Mouse (Mus musculus): ENCODE measurements at regions not wholly inside any gene's neighbourhood (a gene's known extent, or its start where the extent isn't known, plus 50 kb on each side); places are given as distances from the start of the nearest gene placed in this dataset.

DNA sequence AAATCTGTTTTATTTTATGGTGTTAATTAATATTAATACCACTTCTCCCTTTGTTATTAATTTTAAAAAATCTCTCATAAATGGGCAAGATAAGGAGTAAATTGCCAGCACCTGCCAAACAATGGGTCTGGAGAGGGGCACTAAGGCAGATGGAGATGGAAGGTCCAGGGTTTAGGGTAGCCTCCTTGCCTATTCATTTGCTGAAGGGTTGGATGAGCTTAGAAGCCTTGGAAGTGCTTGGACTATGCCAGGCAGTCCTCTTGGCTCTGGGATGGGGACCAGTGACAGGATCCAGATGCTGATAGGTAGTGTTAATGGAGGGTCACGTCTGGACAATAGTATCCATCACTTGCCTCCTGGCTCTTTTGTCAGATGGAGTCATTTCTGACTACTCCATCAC, 82.7 kb downstream of the Nr2f2 start:
- TF ChIP-seq POLR2A (IDR thresholded peaks at IDR 0.05; ENCODE audit: extremely low read depth, insufficient read depth, low read length) (no peak), CTCF (IDR thresholded peaks at IDR 0.05; ENCODE audit: low read depth, low read length) (no peak)

All from liver, adult 2 months (tissue).